Mouse (Mus musculus) myocyte (in vitro differentiated cells): ENCODE measurements around the gene Wdhd1.

ENCODE experiments used
- CEBPB ChIP-seq: IDR thresholded peaks from 2 replicates; pipeline ENCODE4 v1.6.1; 2011; ENCODE audit warnings: mild to moderate bottlenecking, moderate library complexity; ENCODE audit not compliant: poor library complexity, insufficient read depth, severe bottlenecking
- E2F4 ChIP-seq: IDR thresholded peaks from one replicate; pipeline ENCODE4 v1.6.1; 2011; ENCODE audit warnings: mild to moderate bottlenecking, control low read depth, moderate library complexity; ENCODE audit not compliant: insufficient read depth
- MAX ChIP-seq: IDR thresholded peaks from one replicate; pipeline ENCODE4 v1.6.1; 2011; ENCODE audit warnings: low read depth, mild to moderate bottlenecking, control low read depth
- MYOD1 ChIP-seq, 3 experiments: IDR thresholded peaks; one replicate each; pipeline ENCODE4 v1.6.1; 2011; ENCODE audit warnings: control low read depth in 2 of 3, low read depth in 2 of 3, mild to moderate bottlenecking in 2 of 3, moderate library complexity in 1 of 3; ENCODE audit not compliant: insufficient read length in 2 of 3, control insufficient read depth in 1 of 3
- MYOG ChIP-seq, 3 experiments: IDR thresholded peaks; one replicate each; pipeline ENCODE4 v1.6.1; 2011; ENCODE audit warnings: control low read depth in 2 of 3, low read depth in 2 of 3, mild to moderate bottlenecking in 2 of 3; ENCODE audit not compliant: insufficient read length in 2 of 3, control insufficient read depth in 1 of 3, insufficient read depth in 1 of 3
- POLR2A ChIP-seq: IDR thresholded peaks from one replicate; pipeline ENCODE4 v1.6.1; 2011; ENCODE audit warnings: low read depth, mild to moderate bottlenecking, control low read depth, moderate library complexity; ENCODE audit not compliant: insufficient read length
- POLR2AphosphoS2 ChIP-seq: IDR thresholded peaks from one replicate; pipeline ENCODE4 v1.6.1; 2011; ENCODE audit warnings: low read depth, control low read depth; ENCODE audit not compliant: insufficient read length
- REST ChIP-seq: IDR thresholded peaks from one replicate; pipeline ENCODE4 v1.6.1; 2011; ENCODE audit warnings: mild to moderate bottlenecking, control low read depth, moderate library complexity; ENCODE audit not compliant: insufficient read depth, insufficient read length
- SRF ChIP-seq: IDR thresholded peaks from one replicate; pipeline ENCODE4 v1.6.1; 2011; ENCODE audit warnings: low read depth; ENCODE audit not compliant: control insufficient read depth, insufficient read length
- TCF3 ChIP-seq: IDR thresholded peaks from one replicate; pipeline ENCODE4 v1.6.1; 2011; ENCODE audit warnings: low read depth, control low read depth; ENCODE audit not compliant: insufficient read length
- USF1 ChIP-seq: IDR thresholded peaks from one replicate; pipeline ENCODE4 v1.6.1; 2011; ENCODE audit warnings: low read depth, mild to moderate bottlenecking, control low read depth, moderate library complexity

DNA sequence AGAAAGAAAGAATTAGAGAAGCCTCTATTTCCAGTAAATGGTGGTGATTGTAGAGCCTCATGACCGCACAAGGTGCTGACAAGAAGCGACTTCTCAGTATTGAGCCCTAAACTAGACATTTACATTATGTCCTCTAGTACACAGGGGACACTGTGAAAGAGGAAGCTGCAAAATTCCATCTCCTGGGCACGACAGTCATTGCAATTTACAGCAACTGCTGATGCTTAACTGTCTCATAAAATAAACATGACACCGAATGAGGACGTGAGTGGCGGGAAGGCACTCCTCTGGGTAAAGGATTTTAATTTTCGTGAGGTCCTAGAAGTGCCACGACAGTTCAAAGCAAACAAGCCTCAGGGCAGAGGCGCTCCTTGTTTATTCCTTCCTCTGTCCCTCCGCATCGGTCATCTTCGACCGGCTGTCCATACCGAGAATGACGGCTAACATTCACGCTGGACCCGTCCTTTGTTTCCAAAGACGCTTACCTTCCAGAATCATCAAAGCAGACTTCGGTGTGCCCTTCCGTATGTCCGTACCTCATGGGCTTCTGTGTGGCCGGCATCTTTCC is 537 bp downstream of the Wdhd1 start:
- TF ChIP-seq POLR2A (no peak), MAX (no peak), CEBPB (no peak), MYOG (IDR thresholded peaks at IDR 0.05; ENCODE audit: control insufficient read depth in 1 of 3, insufficient read depth in 1 of 3, insufficient read length in 2 of 3, low read depth in 2 of 3) (no peak), MYOD1 (IDR thresholded peaks at IDR 0.05; ENCODE audit: control insufficient read depth in 1 of 3, insufficient read length in 2 of 3, low read depth in 2 of 3) (no peak), USF1 (no peak), E2F4 (no peak), REST (no peak), SRF (no peak), TCF3 (no peak), POLR2AphosphoS2 (no peak)
